Mouse (Mus musculus) forebrain, embryonic 13.5 days (tissue): ENCODE measurements around the gene Iqch. TPM values are rescaled to one million over a fixed set of nuclear protein-coding genes. Genes with fewer than 3 reads are reported as not detected.
A peak's percentile ranks its signal among the peaks of the same experiment; 100 is the strongest.

Source experiments
- ATAC-seq: fragments of 200-750 bp; cut with Nextera tagmentation; 2 replicates; pipeline ENCODE4 v1.8.0; 2017
- H3K27ac ChIP-seq: fragments of 300-500 bp; sonication (generic); 2 replicates; pipeline ENCODE4 v1.5.1; 2015; ENCODE audit warnings: inconsistent platforms, mild to moderate bottlenecking, moderate library complexity
- H3K27me3 ChIP-seq: fragments of 300-500 bp; sonication (generic); 2 replicates; pipeline ENCODE4 v1.6.1; 2015; ENCODE audit warnings: mild to moderate bottlenecking, inconsistent platforms
- H3K36me3 ChIP-seq: fragments of 300-500 bp; sonication (generic); 2 replicates; pipeline ENCODE4 v1.6.1; 2015; ENCODE audit warnings: mild to moderate bottlenecking, inconsistent platforms; ENCODE audit not compliant: poor library complexity, severe bottlenecking
- H3K4me1 ChIP-seq: fragments of 300-500 bp; sonication (generic); 2 replicates; pipeline ENCODE4 v1.6.1; 2015; ENCODE audit warnings: inconsistent platforms
- H3K4me2 ChIP-seq: fragments of 300-500 bp; sonication (generic); 2 replicates; pipeline ENCODE4 v1.6.1; 2015; ENCODE audit warnings: inconsistent platforms, mild to moderate bottlenecking, moderate library complexity
- H3K4me3 ChIP-seq: fragments of 300-500 bp; sonication (generic); 2 replicates; pipeline ENCODE4 v1.5.1; 2015; ENCODE audit warnings: mild to moderate bottlenecking, inconsistent platforms
- H3K9ac ChIP-seq: fragments of 300-500 bp; sonication (generic); 2 replicates; pipeline ENCODE4 v1.6.1; 2015; ENCODE audit warnings: mild to moderate bottlenecking, inconsistent platforms
- H3K9me3 ChIP-seq: fragments of 300-500 bp; sonication (generic); replicated peaks from 2 replicates; pipeline ENCODE4 v1.6.1; 2016; ENCODE audit warnings: inconsistent platforms
- WGBS: fragments of 180-500 bp; shearing (Covaris S2); methylation state at CpG from one replicate; pipeline ENCODE4 v1.1.7; 2015; 5-methylcytosine and 5-hydroxymethylcytosine counted together
- polyA plus RNA-seq: library from polyadenylated mRNA; unstranded; fragments of >200 nt; fragmentation: Nextera tagmentation; extraction: Ambion mirVana; gene quantifications from 2 replicates; pipeline ENCODE4 v1.2.1, GENCODE M21; 2015

The Iqch gene
- polyA plus RNA-seq, 1 experiment from 2014 or later = 0.06 TPM

GRCm38 (mm10) chr9:63507110-63507509, 95.2 kb downstream of the Iqch start:
- no peak overlapping the region for H3K27ac ChIP-seq
- no peak for ATAC-seq
- H3K4me2 ChIP-seq = no peak overlapping the region
- WGBS = 73% methylated on average over 8 of the region's 8 CpGs
- no peak overlapping the region for H3K4me3 ChIP-seq
- H3K9me3 ChIP-seq = no peaks in the 10 kb centered on the region
- H3K36me3 ChIP-seq = no peaks in the 10 kb centered on the region
- no peak overlapping the region for H3K9ac ChIP-seq
- no peaks in the 10 kb centered on the region for H3K4me1 ChIP-seq
- H3K27me3 ChIP-seq = peaks cover 78% of the 10 kb centered on the region

GRCm38 (mm10) chr9:63503890-63504289, 98.4 kb downstream of the Iqch start:
- Histone ChIP-seq H3K9me3 (no peaks in the 10 kb centered on the region), H3K4me3 (no peak overlapping the region), H3K4me1 (no peaks in the 10 kb centered on the region), H3K27me3 (peaks cover 79% of the 10 kb centered on the region), H3K9ac (no peak overlapping the region), H3K36me3 (no peaks in the 10 kb centered on the region), H3K4me2 (no peak overlapping the region), H3K27ac (no peak overlapping the region)
- WGBS = 69% methylated on average over 2 of the region's 2 CpGs
- ATAC-seq = no peak

- WGBS = 89% methylated on average over 1 of the region's 1 CpGs
- Histone ChIP-seq H3K9me3 (no peaks in the 10 kb centered on the region), H3K9ac (no peak overlapping the region), H3K4me2 (no peak overlapping the region), H3K27me3 (peaks cover 75% of the 10 kb centered on the region), H3K27ac (no peak overlapping the region), H3K36me3 (no peaks in the 10 kb centered on the region), H3K4me1 (no peaks in the 10 kb centered on the region), H3K4me3 (no peak overlapping the region)
- no peak for ATAC-seq
Measured at GRCm38 (mm10) chr9:63501516-63501915, 100.8 kb downstream of the Iqch start.

GRCm38 (mm10) chr9:63499912-63500311, 102.4 kb downstream of the Iqch start:
- 83% methylated on average over 8 of the region's 8 CpGs for WGBS
- Histone ChIP-seq H3K27me3 (peaks cover 72% of the 10 kb centered on the region), H3K4me1 (no peaks in the 10 kb centered on the region), H3K4me2 (no peak overlapping the region), H3K9me3 (no peaks in the 10 kb centered on the region), H3K27ac (no peak overlapping the region), H3K36me3 (no peaks in the 10 kb centered on the region), H3K4me3 (no peak overlapping the region), H3K9ac (no peak overlapping the region)
- ATAC-seq = no peak

- WGBS = 89% methylated on average over 2 of the region's 2 CpGs
- Histone ChIP-seq H3K36me3 (no peaks in the 10 kb centered on the region), H3K4me2 (no peak overlapping the region), H3K27ac (no peak overlapping the region), H3K9me3 (no peaks in the 10 kb centered on the region), H3K4me3 (no peak overlapping the region), H3K9ac (no peak overlapping the region), H3K27me3 (peaks cover 83% of the 10 kb centered on the region), H3K4me1 (peaks cover 10% of the 10 kb centered on the region)
- no peak for ATAC-seq
Measured at GRCm38 (mm10) chr9:63495786-63496185, 106.5 kb downstream of the Iqch start.

GRCm38 (mm10) chr9:63493746-63494145, 108.5 kb downstream of the Iqch start:
- peaks cover 28% of the 10 kb centered on the region for H3K4me1 ChIP-seq
- H3K9ac ChIP-seq = no peak overlapping the region
- WGBS = 87% methylated on average over 4 of the region's 4 CpGs
- no peak overlapping the region for H3K4me2 ChIP-seq
- peaks cover 79% of the 10 kb centered on the region for H3K27me3 ChIP-seq
- H3K27ac ChIP-seq = no peak overlapping the region
- H3K36me3 ChIP-seq = no peaks in the 10 kb centered on the region
- ATAC-seq = no peak
- H3K4me3 ChIP-seq = no peak overlapping the region
- no peaks in the 10 kb centered on the region for H3K9me3 ChIP-seq

GRCm38 (mm10) chr9:63492291-63492690, 110.0 kb downstream of the Iqch start:
- Histone ChIP-seq H3K9me3 (no peaks in the 10 kb centered on the region), H3K27ac (no peak overlapping the region), H3K36me3 (no peaks in the 10 kb centered on the region), H3K27me3 (peaks cover 81% of the 10 kb centered on the region), H3K9ac (no peak overlapping the region), H3K4me3 (no peak overlapping the region), H3K4me2 (no peak overlapping the region), H3K4me1 (peaks cover 28% of the 10 kb centered on the region)
- 33% methylated on average over 9 of the region's 9 CpGs for WGBS
- no peak for ATAC-seq

- peak; percentile 89 for ATAC-seq
- H3K4me3 ChIP-seq = no peak overlapping the region
- peaks cover 83% of the 10 kb centered on the region for H3K27me3 ChIP-seq
- no peaks in the 10 kb centered on the region for H3K9me3 ChIP-seq
- peak overlapping the region; percentile 34 for H3K4me2 ChIP-seq
- no peak overlapping the region; the same call in 1 of the 2 replicates for H3K27ac ChIP-seq
- H3K9ac ChIP-seq = no peak overlapping the region
- H3K4me1 ChIP-seq = peaks cover 28% of the 10 kb centered on the region
- no peaks in the 10 kb centered on the region for H3K36me3 ChIP-seq
- 12% methylated on average over 12 of the region's 12 CpGs for WGBS
Measured at GRCm38 (mm10) chr9:63490521-63491307, 111.6 kb downstream of the Iqch start.

- Histone ChIP-seq H3K9ac (no peak overlapping the region), H3K4me3 (no peak overlapping the region), H3K36me3 (no peaks in the 10 kb centered on the region), H3K4me2 (no peak overlapping the region), H3K9me3 (no peaks in the 10 kb centered on the region), H3K4me1 (peaks cover 28% of the 10 kb centered on the region), H3K27me3 (peaks cover 85% of the 10 kb centered on the region), H3K27ac (no peak overlapping the region)
- WGBS = 33% methylated on average over 6 of the region's 6 CpGs
- ATAC-seq = no peak
Measured at GRCm38 (mm10) chr9:63489156-63489555, 113.1 kb downstream of the Iqch start.

GRCm38 (mm10) chr9:63465561-63465960, 136.7 kb downstream of the Iqch start:
- Histone ChIP-seq H3K27me3 (peaks cover 20% of the 10 kb centered on the region), H3K4me3 (no peak overlapping the region), H3K9ac (no peak overlapping the region), H3K27ac (no peak overlapping the region), H3K4me1 (no peaks in the 10 kb centered on the region), H3K36me3 (no peaks in the 10 kb centered on the region), H3K4me2 (no peak overlapping the region), H3K9me3 (no peaks in the 10 kb centered on the region)
- ATAC-seq = no peak
- WGBS = 91% methylated on average over 3 of the region's 3 CpGs

- no peak overlapping the region for H3K4me2 ChIP-seq
- 63% methylated on average over 2 of the region's 2 CpGs for WGBS
- no peak overlapping the region for H3K9ac ChIP-seq
- H3K9me3 ChIP-seq = no peaks in the 10 kb centered on the region
- H3K4me3 ChIP-seq = no peak overlapping the region
- H3K36me3 ChIP-seq = no peaks in the 10 kb centered on the region
- no peaks in the 10 kb centered on the region for H3K4me1 ChIP-seq
- H3K27me3 ChIP-seq = peaks cover 24% of the 10 kb centered on the region
- ATAC-seq = no peak
- H3K27ac ChIP-seq = no peak overlapping the region
Measured at GRCm38 (mm10) chr9:63462296-63462695, 140.0 kb downstream of the Iqch start.

- Histone ChIP-seq H3K27me3 (peaks cover 8% of the 10 kb centered on the region), H3K4me1 (no peaks in the 10 kb centered on the region), H3K27ac (no peak overlapping the region), H3K9me3 (no peaks in the 10 kb centered on the region), H3K4me2 (no peak overlapping the region), H3K4me3 (no peak overlapping the region), H3K36me3 (no peaks in the 10 kb centered on the region), H3K9ac (no peak overlapping the region)
- ATAC-seq = no peak
Measured at GRCm38 (mm10) chr9:63456401-63456800, 145.9 kb downstream of the Iqch start.

GRCm38 (mm10) chr9:63454341-63454740, 148.0 kb downstream of the Iqch start:
- H3K4me3 ChIP-seq = no peak overlapping the region
- peaks cover 4% of the 10 kb centered on the region; the same call in 1 of the 2 replicates for H3K4me1 ChIP-seq
- ATAC-seq = no peak
- H3K27ac ChIP-seq = no peak overlapping the region
- no peaks in the 10 kb centered on the region for H3K36me3 ChIP-seq
- H3K4me2 ChIP-seq = no peak overlapping the region
- no peak overlapping the region for H3K9ac ChIP-seq
- WGBS = 82% methylated on average over 5 of the region's 5 CpGs
- H3K27me3 ChIP-seq = peaks cover 6% of the 10 kb centered on the region
- H3K9me3 ChIP-seq = no peaks in the 10 kb centered on the region
